Mouse (Mus musculus): ENCODE results near the gene Lpp. TPM values are rescaled to one million over a fixed set of nuclear protein-coding genes. Genes with fewer than 3 reads are reported as not detected.

Lpp gene
- polyA plus RNA-seq, 1 experiment from 2014 or later, result 28.3 TPM

DNA sequence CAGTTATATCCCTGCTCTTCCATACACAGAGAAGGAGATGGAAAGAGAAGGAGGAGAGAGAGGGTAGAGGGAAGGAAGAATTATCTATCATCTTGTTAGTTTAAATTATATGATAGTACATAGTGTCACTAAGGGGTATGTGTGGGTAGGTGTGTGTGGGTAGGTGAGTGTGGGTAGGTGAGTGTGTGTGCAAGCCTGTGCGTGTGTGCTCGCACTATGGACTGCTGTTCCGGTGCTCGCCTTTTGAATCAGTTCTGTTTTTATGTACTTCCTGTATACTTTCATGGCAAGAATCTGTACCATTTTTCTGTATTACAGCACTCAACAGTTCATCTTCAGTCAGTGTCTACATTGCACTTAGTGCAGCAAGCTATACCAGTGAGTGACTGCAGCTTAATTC, 85.5 kb downstream of the Lpp start:
- in situ Hi-C loops (cut with MboI; ENCODE audit: low pct_unique_long_range_greater_than_20kb), result no loop called here
- ChIA-PET POLR2A (interaction anchor here (0.6 to 1.4 kb wide), 3 partner anchors 11 to 303 kb away, joined by 3 to 6 read pairs (median 3); no protein-coding TSS in a partner anchor), CTCF (interaction anchor here (1.0 to 1.5 kb wide), 3 partner anchors 10 to 33 kb away, joined by 3 to 6 read pairs (median 3); no protein-coding TSS in a partner anchor)
- ATAC-seq (no peak), DNase-seq (ENCODE audit: low read depth, low spot score) (no peak)
- H3K27me3 ChIP-seq, result no peaks in the 10 kb centered on the region
- TF ChIP-seq CTCF (IDR thresholded peaks at IDR 0.05), result no peak

DNA sequence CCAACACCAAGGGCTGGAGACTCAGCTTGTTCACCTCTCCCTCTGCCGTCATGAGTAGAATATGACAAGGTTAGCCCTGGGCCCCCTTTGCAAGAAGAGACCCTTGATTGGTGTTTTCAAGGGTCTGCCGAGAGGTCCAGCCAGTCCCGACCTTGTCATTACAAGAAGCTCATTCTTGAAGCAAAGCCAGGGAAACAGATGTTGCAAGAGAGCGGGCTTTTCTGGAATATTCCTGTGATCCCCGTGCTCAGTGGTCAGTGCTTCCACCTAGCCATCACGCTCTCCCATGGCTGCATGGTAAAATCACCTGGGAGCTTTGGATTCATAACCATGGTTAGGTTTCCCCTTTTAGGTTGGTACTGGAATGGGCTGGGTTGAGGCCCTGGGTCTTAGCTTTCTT, 89.3 kb downstream of the Lpp start:
- CTCF ChIA-PET, result interaction anchor here (1.4 kb wide), 1 partner anchor 13 kb away, joined by 4 read pairs; no protein-coding TSS in a partner anchor
- H3K27me3 ChIP-seq, result no peaks in the 10 kb centered on the region
- TF ChIP-seq CTCF (IDR thresholded peaks at IDR 0.05), result no peak

DNA sequence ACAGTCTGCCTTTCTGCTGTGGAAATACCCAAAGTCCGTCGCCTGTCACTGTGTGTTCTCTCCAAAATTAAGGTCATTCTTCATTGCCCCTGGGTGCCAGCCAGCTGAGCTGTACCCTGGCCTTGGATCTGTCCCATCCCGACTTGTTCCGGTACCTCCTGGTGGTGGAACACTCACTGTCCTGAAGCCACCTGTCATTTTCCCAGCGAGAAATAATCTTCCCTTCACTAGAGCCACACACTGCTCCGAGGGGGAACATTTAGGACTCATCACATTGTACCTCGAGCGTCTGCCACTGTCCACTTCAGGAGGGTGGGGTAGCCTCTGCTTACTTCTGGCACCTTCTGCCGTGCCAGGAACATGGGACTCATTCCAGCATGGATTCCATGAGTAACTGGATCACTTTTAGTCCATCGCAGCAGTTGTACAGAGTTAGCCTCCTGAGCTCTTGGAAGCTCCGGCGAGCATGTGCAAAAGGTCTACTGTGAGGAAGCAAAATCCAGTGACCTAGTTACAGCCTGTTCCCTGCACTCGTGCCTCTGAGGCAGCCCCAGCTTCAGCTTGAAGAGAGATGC, 90.3 kb downstream of the Lpp start:
- ChIA-PET CTCF (interaction anchor here (1.3 kb wide), 1 partner anchor 47 kb away, joined by 3 read pairs; no protein-coding TSS in a partner anchor), POLR2A (interaction anchor here (0.5 kb wide), 1 partner anchor 144 kb away, joined by 4 read pairs; no protein-coding TSS in a partner anchor)
- ATAC-seq (no peak), DNase-seq (ENCODE audit: low read depth, low spot score) (no peak)
- in situ Hi-C loops (cut with MboI; ENCODE audit: low pct_unique_long_range_greater_than_20kb), result no loop called here
- TF ChIP-seq CTCF (IDR thresholded peaks at IDR 0.05), result no peak
- H3K27me3 ChIP-seq, result no peaks in the 10 kb centered on the region

More for the DNA sequence above, 89.3 kb downstream of the Lpp start:
- in situ Hi-C loops (cut with MboI; ENCODE audit: low pct_unique_long_range_greater_than_20kb), result no loop called here
- DNase-seq (ENCODE audit: low read depth, low spot score) (no peak), ATAC-seq (no peak)
- POLR2A ChIA-PET, result no interaction called here

GRCm38 (mm10) chr16:24487782-24488241, 94.5 kb downstream of the Lpp start:
- in situ Hi-C loops (cut with MboI; ENCODE audit: low pct_unique_long_range_greater_than_20kb), result no loop called here

GRCm38 (mm10) chr16:24489516-24490285, 96.4 kb downstream of the Lpp start:
- no peak for ATAC-seq
- peak; percentile 32 for TF ChIP-seq CTCF (IDR thresholded peaks at IDR 0.05)
- in situ Hi-C loops (cut with MboI; ENCODE audit: low pct_unique_long_range_greater_than_20kb), result loop anchor here (10.0 kb wide), 1 partner anchor 95 kb away; the partner anchor contains the start of gene Lpp
- ChIA-PET POLR2A (interaction anchor here (0.8 to 1.5 kb wide), 3 partner anchors 12 to 501 kb away, joined by 3 to 6 read pairs (median 4); partner anchors contain the start of genes Bcl6 and Gm37419), CTCF (interaction anchor here (0.8 to 2.0 kb wide), 10 partner anchors 10 to 571 kb away, joined by 3 to 6 read pairs (median 4); no protein-coding TSS in a partner anchor)
- no peak for DNase-seq (ENCODE audit: low read depth, low spot score)
- no peaks in the 10 kb centered on the region for H3K27me3 ChIP-seq

More at GRCm38 (mm10) chr16:24487782-24488241, 94.5 kb downstream of the Lpp start:
- peak; percentile 33 for TF ChIP-seq CTCF (IDR thresholded peaks at IDR 0.05)
- no peaks in the 10 kb centered on the region for H3K27me3 ChIP-seq
- CTCF ChIA-PET, result interaction anchor here (1.0 to 1.6 kb wide), 4 partner anchors 11 to 576 kb away, joined by 3 to 4 read pairs (median 3); no protein-coding TSS in a partner anchor
- DNase-seq (ENCODE audit: low read depth, low spot score) (no peak), ATAC-seq (no peak)
- POLR2A ChIA-PET, result interaction anchor here (0.6 kb wide), 1 partner anchor 314 kb away, joined by 10 read pairs; no protein-coding TSS in a partner anchor

DNA sequence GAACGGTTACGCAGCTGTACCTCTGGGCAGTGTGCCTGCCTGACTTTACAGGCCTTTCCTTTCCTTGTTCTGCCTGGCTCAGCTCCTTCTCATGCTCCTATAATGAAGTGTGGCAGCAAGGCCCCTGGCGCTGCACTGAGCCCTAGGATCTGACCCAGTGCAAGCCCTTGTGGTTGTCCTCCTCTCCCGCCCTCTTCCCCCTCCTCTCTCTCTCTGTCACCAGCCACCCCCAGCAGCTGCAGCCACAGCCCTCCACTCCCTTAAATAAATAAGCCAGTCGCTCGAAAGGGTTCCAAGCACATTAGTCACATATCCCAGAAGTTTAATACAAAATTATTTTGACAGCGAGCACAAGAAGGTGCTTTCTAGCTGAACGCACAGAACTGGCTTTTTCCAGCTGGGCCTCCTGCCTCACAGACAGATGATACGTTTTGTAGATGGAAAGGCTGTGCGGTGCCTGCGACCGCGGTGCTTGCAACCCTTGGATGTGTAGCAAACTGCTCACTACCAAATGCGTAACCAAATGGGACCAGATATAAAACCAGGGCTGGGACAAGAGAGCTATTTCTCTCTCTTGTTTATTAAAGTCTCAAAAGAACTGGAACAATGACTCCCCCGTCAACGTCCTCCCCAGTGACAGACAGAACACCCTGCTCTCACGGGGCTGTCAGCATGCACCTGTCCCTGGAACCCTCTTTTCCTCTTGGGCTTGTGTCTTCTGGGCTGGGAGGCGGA, 97.6 kb downstream of the Lpp start:
- ChIA-PET POLR2A (interaction anchor here (0.6 to 1.5 kb wide), 4 partner anchors 13 to 505 kb away, joined by 4 to 6 read pairs (median 5); no protein-coding TSS in a partner anchor), CTCF (interaction anchor here (1.4 to 2.0 kb wide), 5 partner anchors 10 to 59 kb away, joined by 3 to 6 read pairs (median 4); no protein-coding TSS in a partner anchor)
- in situ Hi-C loops (cut with MboI; ENCODE audit: low pct_unique_long_range_greater_than_20kb), result loop anchor here (10.0 kb wide), 1 partner anchor 96 kb away; the partner anchor contains the start of gene Lpp
- TF ChIP-seq CTCF (IDR thresholded peaks at IDR 0.05), result no peak
- ATAC-seq, result peak; percentile 41
- H3K27me3 ChIP-seq, result no peaks in the 10 kb centered on the region
- DNase-seq (ENCODE audit: low read depth, low spot score), result peak; percentile 77

- H3K27me3 ChIP-seq, result no peaks in the 10 kb centered on the region
- ATAC-seq, result no peak
- in situ Hi-C loops (cut with MboI; ENCODE audit: low pct_unique_long_range_greater_than_20kb), result loop anchor here (10.0 kb wide), 1 partner anchor 97 kb away; the partner anchor contains the start of gene Lpp
- no peak for TF ChIP-seq CTCF (IDR thresholded peaks at IDR 0.05)
- CTCF ChIA-PET, result interaction anchor here (1.4 to 1.8 kb wide), 2 partner anchors 10 to 16 kb away, joined by 4 read pairs; no protein-coding TSS in a partner anchor
- POLR2A ChIA-PET, result interaction anchor here (0.6 to 0.7 kb wide), 2 partner anchors 333 to 505 kb away, joined by 5 read pairs; no protein-coding TSS in a partner anchor
- DNase-seq (ENCODE audit: low read depth, low spot score), result no peak
Measured at GRCm38 (mm10) chr16:24491486-24491758, 98.1 kb downstream of the Lpp start.

- no peak for TF ChIP-seq CTCF (IDR thresholded peaks at IDR 0.05)
- in situ Hi-C loops (cut with MboI; ENCODE audit: low pct_unique_long_range_greater_than_20kb), result loop anchor here (10.0 kb wide), 1 partner anchor 98 kb away; the partner anchor contains the start of gene Lpp
Measured at GRCm38 (mm10) chr16:24492194-24492940, 99.1 kb downstream of the Lpp start.

GRCm38 (mm10) chr16:24494531-24494930, 101.2 kb downstream of the Lpp start:
- DNase-seq (ENCODE audit: low read depth, low spot score) (no peak), ATAC-seq (peak; percentile 42)
- peak; percentile 22 for TF ChIP-seq CTCF (IDR thresholded peaks at IDR 0.05)
- ChIA-PET CTCF (interaction anchor here (1.6 kb wide), 1 partner anchor 568 kb away, joined by 3 read pairs; no protein-coding TSS in a partner anchor), POLR2A (no interaction called here)
- in situ Hi-C loops (cut with MboI; ENCODE audit: low pct_unique_long_range_greater_than_20kb), result loop anchor here (10.0 kb wide), 1 partner anchor 100 kb away; the partner anchor contains the start of gene Lpp
- no peaks in the 10 kb centered on the region for H3K27me3 ChIP-seq

More at GRCm38 (mm10) chr16:24492194-24492940, 99.1 kb downstream of the Lpp start:
- DNase-seq (ENCODE audit: low read depth, low spot score) (no peak), ATAC-seq (no peak)
- H3K27me3 ChIP-seq, result no peaks in the 10 kb centered on the region
- ChIA-PET POLR2A (no interaction called here), CTCF (interaction anchor here (1.1 to 1.9 kb wide), 2 partner anchors 10 to 502 kb away, joined by 3 to 4 read pairs; no protein-coding TSS in a partner anchor)
